Mouse (Mus musculus): ENCODE data around the gene Crybg3. TPM values are rescaled to one million over a fixed set of nuclear protein-coding genes. Genes with fewer than 3 reads are reported as not detected.

The Crybg3 gene
- polyA plus RNA-seq, 1 experiment = 33.4 TPM

GRCm38 (mm10) chr16:59516965-59517364, 83.8 kb downstream of the Crybg3 start:
- Histone ChIP-seq H3K4me1 (ENCODE audit: control insufficient read depth, insufficient read depth, low read length) (no peaks in the 10 kb centered on the region), H3K27me3 (ENCODE audit: control insufficient read depth, insufficient read depth, low read length) (no peaks in the 10 kb centered on the region), H3K36me3 (ENCODE audit: control insufficient read depth, insufficient read depth, low read length) (no peaks in the 10 kb centered on the region; the same call in 1 of the 2 replicates), H3K27ac (ENCODE audit: control insufficient read depth, insufficient read depth, low read depth, low read length) (no peak overlapping the region), H3K4me3 (ENCODE audit: control insufficient read depth, low read depth, low read length) (no peak overlapping the region)
- TF ChIP-seq POLR2A (IDR thresholded peaks at IDR 0.05; ENCODE audit: control insufficient read depth, low read depth, low read length) = no peak
- no peak for TF ChIP-seq CTCF (IDR thresholded peaks at IDR 0.05; ENCODE audit: control insufficient read depth, insufficient read depth, insufficient replicate concordance, low read depth, low read length)

DNA sequence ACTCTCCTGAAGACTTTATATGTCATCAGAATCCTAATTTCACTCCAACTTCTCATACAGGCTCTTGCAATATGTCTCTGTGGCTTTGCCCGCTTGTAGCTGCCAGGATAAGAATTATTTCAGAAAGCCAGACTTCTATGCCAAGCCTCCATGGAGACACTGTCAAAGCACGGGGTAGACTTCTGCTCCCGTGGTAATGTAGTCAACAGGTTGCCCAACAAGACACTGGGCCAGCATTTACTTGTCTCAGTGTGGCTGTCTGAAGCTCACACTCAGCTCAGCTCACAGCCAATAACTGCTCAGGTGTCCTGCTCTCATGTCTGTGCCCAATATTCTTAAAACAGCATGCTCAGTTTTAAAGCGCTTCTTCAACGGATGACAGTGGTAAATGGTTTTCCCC, 85.6 kb downstream of the Crybg3 start:
- Histone ChIP-seq H3K4me3 (ENCODE audit: control insufficient read depth, low read depth, low read length) (no peak overlapping the region), H3K4me1 (ENCODE audit: control insufficient read depth, insufficient read depth, low read length) (no peaks in the 10 kb centered on the region), H3K27me3 (ENCODE audit: control insufficient read depth, insufficient read depth, low read length) (no peaks in the 10 kb centered on the region), H3K36me3 (ENCODE audit: control insufficient read depth, insufficient read depth, low read length) (no peaks in the 10 kb centered on the region), H3K27ac (ENCODE audit: control insufficient read depth, insufficient read depth, low read depth, low read length) (no peak overlapping the region)
- TF ChIP-seq CTCF (IDR thresholded peaks at IDR 0.05; ENCODE audit: control insufficient read depth, insufficient read depth, insufficient replicate concordance, low read depth, low read length) (no peak), POLR2A (IDR thresholded peaks at IDR 0.05; ENCODE audit: control insufficient read depth, low read depth, low read length) (no peak)

DNA sequence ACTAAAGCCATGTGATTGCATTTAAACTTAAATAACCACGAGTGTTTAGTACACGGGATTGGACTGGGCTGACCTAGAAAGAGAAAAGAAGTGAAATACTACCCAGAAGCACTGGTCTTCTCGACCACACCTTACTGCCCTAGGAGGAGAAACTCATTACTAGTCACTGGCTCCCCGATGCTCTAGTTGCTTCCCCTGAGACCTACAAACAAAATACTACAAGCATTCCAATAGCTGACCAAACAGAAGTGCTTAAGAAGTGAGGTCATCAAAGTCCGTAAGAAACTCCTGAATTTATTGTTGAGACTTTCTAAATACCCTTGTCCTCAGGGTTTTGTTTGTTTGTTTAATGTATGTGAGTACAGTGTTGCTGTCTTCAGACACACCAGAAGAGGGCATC, 90.9 kb downstream of the Crybg3 start:
- TF ChIP-seq POLR2A (IDR thresholded peaks at IDR 0.05; ENCODE audit: control insufficient read depth, low read depth, low read length) (no peak), CTCF (IDR thresholded peaks at IDR 0.05; ENCODE audit: control insufficient read depth, insufficient read depth, insufficient replicate concordance, low read depth, low read length) (no peak)
- Histone ChIP-seq H3K27ac (ENCODE audit: control insufficient read depth, insufficient read depth, low read depth, low read length) (no peak overlapping the region), H3K27me3 (ENCODE audit: control insufficient read depth, insufficient read depth, low read length) (no peaks in the 10 kb centered on the region), H3K4me3 (ENCODE audit: control insufficient read depth, low read depth, low read length) (no peak overlapping the region), H3K36me3 (ENCODE audit: control insufficient read depth, insufficient read depth, low read length) (no peaks in the 10 kb centered on the region; the same call in 1 of the 2 replicates), H3K4me1 (ENCODE audit: control insufficient read depth, insufficient read depth, low read length) (no peaks in the 10 kb centered on the region)

- TF ChIP-seq POLR2A (IDR thresholded peaks at IDR 0.05; ENCODE audit: control insufficient read depth, low read depth, low read length) (no peak), CTCF (IDR thresholded peaks at IDR 0.05; ENCODE audit: control insufficient read depth, insufficient read depth, insufficient replicate concordance, low read depth, low read length) (no peak)
- H3K27me3 ChIP-seq (ENCODE audit: control insufficient read depth, insufficient read depth, low read length) = no peaks in the 10 kb centered on the region
- H3K27ac ChIP-seq (ENCODE audit: control insufficient read depth, insufficient read depth, low read depth, low read length) = no peak overlapping the region
- H3K4me1 ChIP-seq (ENCODE audit: control insufficient read depth, insufficient read depth, low read length) = no peaks in the 10 kb centered on the region
- H3K4me3 ChIP-seq (ENCODE audit: control insufficient read depth, low read depth, low read length) = no peak overlapping the region
- H3K36me3 ChIP-seq (ENCODE audit: control insufficient read depth, insufficient read depth, low read length) = no peaks in the 10 kb centered on the region; the same call in 1 of the 2 replicates
Observed at GRCm38 (mm10) chr16:59499180-59499579, 101.6 kb downstream of the Crybg3 start.

DNA sequence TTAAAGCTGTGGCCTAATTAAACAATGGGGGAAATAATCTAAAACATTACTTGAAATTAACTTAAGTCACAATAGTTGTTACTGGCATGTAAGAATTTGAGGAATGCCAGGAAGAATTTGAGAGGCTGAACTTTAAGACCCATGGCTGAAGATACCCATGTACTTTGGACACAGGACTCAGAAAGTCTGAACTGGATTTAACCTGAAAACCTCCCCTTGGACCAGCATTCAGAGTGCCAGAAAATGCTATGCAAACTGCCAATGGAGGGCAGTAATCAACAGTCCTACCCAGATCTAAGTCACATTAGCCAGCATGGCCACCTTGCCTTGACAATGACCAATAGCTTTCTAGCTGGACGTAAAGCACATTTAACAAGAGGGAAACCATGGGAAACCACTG, 102.8 kb downstream of the Crybg3 start:
- no peaks in the 10 kb centered on the region for H3K4me1 ChIP-seq (ENCODE audit: control insufficient read depth, insufficient read depth, low read length)
- H3K27me3 ChIP-seq (ENCODE audit: control insufficient read depth, insufficient read depth, low read length) = no peaks in the 10 kb centered on the region
- H3K4me3 ChIP-seq (ENCODE audit: control insufficient read depth, low read depth, low read length) = no peak overlapping the region
- no peak overlapping the region for H3K27ac ChIP-seq (ENCODE audit: control insufficient read depth, insufficient read depth, low read depth, low read length)
- no peak for TF ChIP-seq CTCF (IDR thresholded peaks at IDR 0.05; ENCODE audit: control insufficient read depth, insufficient read depth, insufficient replicate concordance, low read depth, low read length)
- TF ChIP-seq POLR2A (IDR thresholded peaks at IDR 0.05; ENCODE audit: control insufficient read depth, low read depth, low read length) = no peak
- no peaks in the 10 kb centered on the region; the same call in none of the 2 replicates for H3K36me3 ChIP-seq (ENCODE audit: control insufficient read depth, insufficient read depth, low read length)

DNA sequence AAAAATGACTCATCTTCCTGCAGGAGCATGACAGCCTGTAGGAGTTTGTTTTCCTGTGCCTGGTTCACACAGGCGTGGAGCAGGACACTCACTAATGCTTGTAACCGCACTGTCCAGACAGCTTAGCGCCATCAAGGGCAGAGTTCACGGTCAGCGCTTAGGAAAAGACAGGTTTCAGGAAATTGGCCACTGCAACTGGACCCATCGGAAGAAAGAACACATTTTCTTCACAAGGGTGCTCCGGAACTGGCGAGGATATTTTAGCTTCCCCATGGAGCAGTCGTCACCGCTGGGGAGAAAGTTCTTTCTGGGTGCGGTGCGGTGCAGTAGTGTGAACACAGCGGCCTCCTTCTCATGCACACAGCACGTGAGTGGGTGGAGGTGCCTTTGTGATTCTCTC, 107.6 kb downstream of the Crybg3 start:
- TF ChIP-seq CTCF (IDR thresholded peaks at IDR 0.05; ENCODE audit: control insufficient read depth, insufficient read depth, insufficient replicate concordance, low read depth, low read length) (no peak), POLR2A (IDR thresholded peaks at IDR 0.05; ENCODE audit: control insufficient read depth, low read depth, low read length) (no peak)

DNA sequence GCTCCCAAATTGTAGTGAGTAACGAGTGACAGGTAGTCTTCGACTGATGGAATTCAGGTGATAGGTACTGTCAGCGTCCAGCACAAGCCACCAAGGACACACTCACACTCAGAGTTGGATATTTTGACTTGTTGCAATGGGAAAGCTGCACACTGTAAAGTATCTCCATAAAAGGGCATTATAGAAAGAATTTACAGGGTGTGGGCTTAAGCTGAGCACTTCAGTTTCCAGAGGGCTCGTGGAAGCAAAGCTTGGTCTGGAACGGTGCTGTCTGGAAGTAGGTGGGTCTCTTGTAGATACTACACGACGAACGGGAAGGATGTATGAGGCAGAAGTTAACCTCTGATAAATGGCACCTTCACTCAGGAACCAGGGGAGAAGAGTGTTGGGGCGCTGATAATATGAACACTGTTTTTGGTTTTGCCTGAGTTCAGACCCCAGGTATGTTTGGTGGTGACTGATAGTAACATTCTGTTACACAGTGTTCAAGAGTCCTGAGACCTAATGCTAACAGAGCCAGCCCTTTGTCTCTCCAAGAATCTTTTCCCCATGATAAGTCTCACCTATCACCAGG, 112.7 kb downstream of the Crybg3 start:
- no peak overlapping the region for H3K27ac ChIP-seq (ENCODE audit: control insufficient read depth, insufficient read depth, low read depth, low read length)
- H3K4me1 ChIP-seq (ENCODE audit: control insufficient read depth, insufficient read depth, low read length) = no peaks in the 10 kb centered on the region
- H3K4me3 ChIP-seq (ENCODE audit: control insufficient read depth, low read depth, low read length) = no peak overlapping the region
- no peaks in the 10 kb centered on the region; the same call in none of the 2 replicates for H3K36me3 ChIP-seq (ENCODE audit: control insufficient read depth, insufficient read depth, low read length)
- no peaks in the 10 kb centered on the region for H3K27me3 ChIP-seq (ENCODE audit: control insufficient read depth, insufficient read depth, low read length)
- no peak for TF ChIP-seq POLR2A (IDR thresholded peaks at IDR 0.05; ENCODE audit: control insufficient read depth, low read depth, low read length)
- TF ChIP-seq CTCF (IDR thresholded peaks at IDR 0.05; ENCODE audit: control insufficient read depth, insufficient read depth, insufficient replicate concordance, low read depth, low read length) = no peak

More for the DNA sequence above, 107.6 kb downstream of the Crybg3 start:
- H3K36me3 ChIP-seq (ENCODE audit: control insufficient read depth, insufficient read depth, low read length) = no peaks in the 10 kb centered on the region; the same call in none of the 2 replicates
- no peak overlapping the region for H3K27ac ChIP-seq (ENCODE audit: control insufficient read depth, insufficient read depth, low read depth, low read length)
- H3K4me1 ChIP-seq (ENCODE audit: control insufficient read depth, insufficient read depth, low read length) = no peaks in the 10 kb centered on the region
- no peaks in the 10 kb centered on the region for H3K27me3 ChIP-seq (ENCODE audit: control insufficient read depth, insufficient read depth, low read length)
- H3K4me3 ChIP-seq (ENCODE audit: control insufficient read depth, low read depth, low read length) = no peak overlapping the region

Measured in testis, adult 2 months (tissue).